Mouse (Mus musculus): ENCODE measurements at regions not wholly inside any gene's neighbourhood (a gene's known extent, or its start where the extent isn't known, plus 50 kb on each side); places are given as distances from the start of the nearest gene placed in this dataset.

GRCm38 (mm10) chr14:76880851-76881250 is 155.7 kb upstream of the Ccdc122 start:
- 92% methylated on average over 3 of the region's 3 CpGs for WGBS
- no peak overlapping the region for H3K4me2 ChIP-seq (replicated peaks)
- H3K9ac ChIP-seq = no peak overlapping the region
- ATAC-seq (ENCODE audit: insufficient number of reproducible peaks, insufficient read depth, low FRiP score, low TSS enrichment) = no peak
- no peak overlapping the region for H3K27ac ChIP-seq
- no peaks in the 10 kb centered on the region for H3K27me3 ChIP-seq
- peaks cover 19% of the 10 kb centered on the region for H3K4me1 ChIP-seq
- H3K4me3 ChIP-seq = no peak overlapping the region
- no peaks in the 10 kb centered on the region for H3K36me3 ChIP-seq
- no peaks in the 10 kb centered on the region for H3K9me3 ChIP-seq

GRCm38 (mm10) chr14:76877306-76877705 is 159.3 kb upstream of the Ccdc122 start:
- no peak overlapping the region for H3K9ac ChIP-seq
- WGBS = 59% methylated on average over 5 of the region's 5 CpGs
- no peak for ATAC-seq (ENCODE audit: insufficient number of reproducible peaks, insufficient read depth, low FRiP score, low TSS enrichment)
- H3K4me2 ChIP-seq (replicated peaks) = no peak overlapping the region
- no peak overlapping the region for H3K4me3 ChIP-seq
- H3K9me3 ChIP-seq = no peaks in the 10 kb centered on the region
- no peaks in the 10 kb centered on the region for H3K36me3 ChIP-seq
- H3K27ac ChIP-seq = no peak overlapping the region
- no peaks in the 10 kb centered on the region for H3K27me3 ChIP-seq
- H3K4me1 ChIP-seq = peaks cover 31% of the 10 kb centered on the region

GRCm38 (mm10) chr14:76876015-76876414 is 160.6 kb upstream of the Ccdc122 start:
- H3K36me3 ChIP-seq = no peaks in the 10 kb centered on the region
- H3K4me3 ChIP-seq = no peak overlapping the region
- WGBS = 52% methylated on average over 7 of the region's 7 CpGs
- no peaks in the 10 kb centered on the region for H3K27me3 ChIP-seq
- H3K9ac ChIP-seq = no peak overlapping the region
- ATAC-seq (ENCODE audit: insufficient number of reproducible peaks, insufficient read depth, low FRiP score, low TSS enrichment) = no peak
- no peak overlapping the region for H3K4me2 ChIP-seq (replicated peaks)
- H3K9me3 ChIP-seq = no peaks in the 10 kb centered on the region
- peaks cover 30% of the 10 kb centered on the region for H3K4me1 ChIP-seq
- H3K27ac ChIP-seq = peak overlapping the region; percentile 1; the same call in 1 of the 2 replicates

- H3K36me3 ChIP-seq = no peaks in the 10 kb centered on the region
- no peak overlapping the region for H3K9ac ChIP-seq
- no peaks in the 10 kb centered on the region for H3K27me3 ChIP-seq
- H3K4me3 ChIP-seq = no peak overlapping the region
- no peak for ATAC-seq (ENCODE audit: insufficient number of reproducible peaks, insufficient read depth, low FRiP score, low TSS enrichment)
- H3K9me3 ChIP-seq = no peaks in the 10 kb centered on the region
- WGBS = 58% methylated on average over 8 of the region's 8 CpGs
- H3K27ac ChIP-seq = peak overlapping the region; percentile 65
- H3K4me1 ChIP-seq = peaks cover 30% of the 10 kb centered on the region
- no peak overlapping the region for H3K4me2 ChIP-seq (replicated peaks)
Measured at GRCm38 (mm10) chr14:76875266-76875900, 161.2 kb upstream of the Ccdc122 start.

- Histone ChIP-seq H3K4me2 (replicated peaks) (no peak overlapping the region), H3K4me3 (no peak overlapping the region), H3K27ac (peak overlapping the region; percentile 65), H3K9me3 (no peaks in the 10 kb centered on the region), H3K36me3 (no peaks in the 10 kb centered on the region), H3K9ac (no peak overlapping the region), H3K4me1 (peaks cover 30% of the 10 kb centered on the region), H3K27me3 (no peaks in the 10 kb centered on the region)
- ATAC-seq (ENCODE audit: insufficient number of reproducible peaks, insufficient read depth, low FRiP score, low TSS enrichment) = 0 out of 2 replicates have a peak, but pooled peaks have one; percentile 64
- WGBS = 42% methylated on average over 8 of the region's 8 CpGs
Measured at GRCm38 (mm10) chr14:76874542-76875265, 161.9 kb upstream of the Ccdc122 start.

- ATAC-seq (ENCODE audit: insufficient number of reproducible peaks, insufficient read depth, low FRiP score, low TSS enrichment) = no peak
Measured at GRCm38 (mm10) chr14:76873684-76874083, 162.9 kb upstream of the Ccdc122 start.

GRCm38 (mm10) chr14:76872976-76873375 is 163.6 kb upstream of the Ccdc122 start:
- no peak overlapping the region for H3K4me3 ChIP-seq
- 88% methylated on average over 6 of the region's 6 CpGs for WGBS
- no peak overlapping the region for H3K4me2 ChIP-seq (replicated peaks)
- no peaks in the 10 kb centered on the region for H3K27me3 ChIP-seq
- H3K9ac ChIP-seq = no peak overlapping the region
- no peaks in the 10 kb centered on the region for H3K9me3 ChIP-seq
- H3K36me3 ChIP-seq = no peaks in the 10 kb centered on the region
- no peak overlapping the region for H3K27ac ChIP-seq
- no peak for ATAC-seq (ENCODE audit: insufficient number of reproducible peaks, insufficient read depth, low FRiP score, low TSS enrichment)
- peaks cover 30% of the 10 kb centered on the region for H3K4me1 ChIP-seq

More at GRCm38 (mm10) chr14:76873684-76874083, 162.9 kb upstream of the Ccdc122 start:
- Histone ChIP-seq H3K4me3 (no peak overlapping the region), H3K4me2 (replicated peaks) (no peak overlapping the region), H3K4me1 (peaks cover 30% of the 10 kb centered on the region), H3K27ac (peak overlapping the region; percentile 48; the same call in 1 of the 2 replicates), H3K36me3 (no peaks in the 10 kb centered on the region), H3K9me3 (no peaks in the 10 kb centered on the region), H3K9ac (no peak overlapping the region), H3K27me3 (no peaks in the 10 kb centered on the region)
- 69% methylated on average over 5 of the region's 5 CpGs for WGBS

GRCm38 (mm10) chr14:76872510-76872909 is 164.1 kb upstream of the Ccdc122 start:
- Histone ChIP-seq H3K4me1 (peaks cover 30% of the 10 kb centered on the region), H3K27me3 (no peaks in the 10 kb centered on the region), H3K9me3 (no peaks in the 10 kb centered on the region), H3K9ac (no peak overlapping the region), H3K27ac (no peak overlapping the region), H3K4me3 (no peak overlapping the region), H3K4me2 (replicated peaks) (no peak overlapping the region), H3K36me3 (no peaks in the 10 kb centered on the region)
- no peak for ATAC-seq (ENCODE audit: insufficient number of reproducible peaks, insufficient read depth, low FRiP score, low TSS enrichment)
- 91% methylated on average over 7 of the region's 7 CpGs for WGBS

GRCm38 (mm10) chr14:76868831-76869230 is 167.7 kb upstream of the Ccdc122 start:
- ATAC-seq (ENCODE audit: insufficient number of reproducible peaks, insufficient read depth, low FRiP score, low TSS enrichment) = no peak
- H3K9ac ChIP-seq = no peak overlapping the region
- peaks cover 5% of the 10 kb centered on the region; the same call in 1 of the 2 replicates for H3K4me1 ChIP-seq
- 86% methylated on average over 3 of the region's 3 CpGs for WGBS
- no peak overlapping the region for H3K27ac ChIP-seq
- H3K36me3 ChIP-seq = no peaks in the 10 kb centered on the region
- no peak overlapping the region for H3K4me2 ChIP-seq (replicated peaks)
- no peaks in the 10 kb centered on the region for H3K27me3 ChIP-seq
- no peaks in the 10 kb centered on the region for H3K9me3 ChIP-seq
- no peak overlapping the region for H3K4me3 ChIP-seq

GRCm38 (mm10) chr14:76868131-76868530 is 168.4 kb upstream of the Ccdc122 start:
- ATAC-seq (ENCODE audit: insufficient number of reproducible peaks, insufficient read depth, low FRiP score, low TSS enrichment) = no peak
- no peaks in the 10 kb centered on the region for H3K36me3 ChIP-seq
- H3K4me3 ChIP-seq = no peak overlapping the region
- H3K4me1 ChIP-seq = no peaks in the 10 kb centered on the region
- 85% methylated on average over 5 of the region's 5 CpGs for WGBS
- H3K9me3 ChIP-seq = no peaks in the 10 kb centered on the region
- H3K4me2 ChIP-seq (replicated peaks) = no peak overlapping the region
- H3K27me3 ChIP-seq = no peaks in the 10 kb centered on the region
- no peak overlapping the region for H3K27ac ChIP-seq
- H3K9ac ChIP-seq = no peak overlapping the region

- no peak for ATAC-seq (ENCODE audit: insufficient number of reproducible peaks, insufficient read depth, low FRiP score, low TSS enrichment)
- H3K4me2 ChIP-seq (replicated peaks) = no peak overlapping the region
- no peaks in the 10 kb centered on the region for H3K9me3 ChIP-seq
- no peak overlapping the region for H3K4me3 ChIP-seq
- 0 out of 2 replicates have a peak, but pooled peaks cover 2% of the 10 kb centered on the region for H3K4me1 ChIP-seq
- H3K9ac ChIP-seq = no peak overlapping the region
- no peaks in the 10 kb centered on the region for H3K36me3 ChIP-seq
- 60% methylated on average over 4 of the region's 4 CpGs for WGBS
- no peaks in the 10 kb centered on the region for H3K27me3 ChIP-seq
- H3K27ac ChIP-seq = no peak overlapping the region
Measured at GRCm38 (mm10) chr14:76864664-76865063, 171.9 kb upstream of the Ccdc122 start.

- H3K9me3 ChIP-seq = no peaks in the 10 kb centered on the region
- ATAC-seq (ENCODE audit: insufficient number of reproducible peaks, insufficient read depth, low FRiP score, low TSS enrichment) = no peak
- no peak overlapping the region for H3K4me3 ChIP-seq
- no peak overlapping the region for H3K9ac ChIP-seq
- no peak overlapping the region for H3K4me2 ChIP-seq (replicated peaks)
- WGBS = 75% methylated on average over 13 of the region's 13 CpGs
- H3K27ac ChIP-seq = no peak overlapping the region
- H3K4me1 ChIP-seq = peaks cover 5% of the 10 kb centered on the region; the same call in 1 of the 2 replicates
- H3K36me3 ChIP-seq = no peaks in the 10 kb centered on the region
- H3K27me3 ChIP-seq = no peaks in the 10 kb centered on the region
Measured at GRCm38 (mm10) chr14:76863035-76863706, 173.4 kb upstream of the Ccdc122 start.

Measured in embryonic facial prominence, embryonic 12.5 days (tissue).